Comparison of ENCODE assay signal across 8 mouse cellular contexts in the genomic region with DNA sequence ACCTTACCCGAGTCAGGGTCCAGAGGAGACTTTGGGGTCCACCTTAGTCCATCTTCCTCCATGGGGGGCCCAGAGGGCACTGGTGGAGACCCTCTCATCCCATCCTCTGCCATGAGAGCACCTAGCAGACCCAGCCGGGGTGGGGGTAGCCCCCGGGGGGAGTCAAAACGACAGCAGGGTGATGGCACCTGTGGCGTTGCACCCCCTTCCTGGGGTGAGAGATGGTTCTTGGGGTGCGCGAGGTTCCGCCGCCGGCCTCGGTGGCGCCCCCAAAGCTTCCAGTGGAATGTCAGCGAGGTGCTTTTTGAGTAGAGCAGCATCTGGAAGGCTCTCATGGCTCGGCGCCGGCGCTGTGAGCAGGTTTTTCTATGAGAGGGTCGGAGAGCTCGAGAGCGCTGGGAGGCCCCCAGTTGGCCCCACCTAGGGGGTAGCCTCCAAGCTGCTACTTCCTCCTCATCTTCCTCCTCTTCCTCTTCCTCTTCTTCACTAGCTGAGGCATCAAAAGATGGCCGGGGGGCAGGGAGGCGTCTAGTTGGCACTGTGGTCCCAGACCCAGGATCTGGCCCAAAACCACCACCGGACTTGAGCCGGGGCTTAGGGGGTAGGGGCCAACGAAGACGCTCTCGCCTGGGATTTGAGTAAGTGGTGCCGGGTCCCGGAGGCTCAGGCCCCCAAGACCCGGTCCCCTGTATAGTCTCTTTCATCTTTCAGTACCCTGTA. TPM values are rescaled to one million over a fixed set of nuclear protein-coding genes. Genes with fewer than 3 reads are reported as not detected.
DNase-seq lines count a peak whose midpoint lies in the region; ATAC-seq lines count a peak whose summit lies in the region.

No protein-coding gene starts in this region.

- ATAC-seq in kidney, embryonic 15.5 days (replicated peaks; ENCODE audit: low FRiP score) = no peak
- ATAC-seq in embryonic facial prominence, embryonic 11.5 days (replicated peaks; ENCODE audit: insufficient number of reproducible peaks, low FRiP score, low TSS enrichment, low read depth) = no peak
- no peak for ATAC-seq in hindbrain, embryonic 14.5 days (ENCODE audit: low FRiP score)
- no peak for ATAC-seq in midbrain, embryonic 13.5 days
- ATAC-seq in CD4-positive, CD25-positive, alpha-beta regulatory T cell, adult 4 months = no peak

- peak overlapping the region; percentile 89; the same call in 1 of the 2 replicates for H3K9ac ChIP-seq in kidney, embryonic 15.5 days
- no peak overlapping the region; the same call in 1 of the 2 replicates for H3K9ac ChIP-seq in embryonic facial prominence, embryonic 11.5 days (replicated peaks; ENCODE audit: low read length)
- peak overlapping the region; percentile 74; the same call in 1 of the 2 replicates for H3K9ac ChIP-seq in hindbrain, embryonic 14.5 days
- peak overlapping the region; percentile 86; the same call in 1 of the 2 replicates for H3K9ac ChIP-seq in midbrain, embryonic 13.5 days (replicated peaks)

- H3K4me1 ChIP-seq in kidney, embryonic 15.5 days = peaks cover 38% of the 10 kb centered on the region
- H3K4me1 ChIP-seq in embryonic facial prominence, embryonic 11.5 days (ENCODE audit: control insufficient read depth, insufficient read depth, low read length) = no peaks in the 10 kb centered on the region; the same call in 1 of the 2 replicates
- H3K4me1 ChIP-seq in hindbrain, embryonic 14.5 days (replicated peaks; ENCODE audit: control insufficient read depth, insufficient read depth, low read length) = peaks cover 25% of the 10 kb centered on the region
- H3K4me1 ChIP-seq in midbrain, embryonic 13.5 days (replicated peaks) = peaks cover 41% of the 10 kb centered on the region

- H3K4me3 ChIP-seq in kidney, embryonic 15.5 days (replicated peaks) = peak overlapping the region; percentile 88
- H3K4me3 ChIP-seq in embryonic facial prominence, embryonic 11.5 days (ENCODE audit: low read depth, low read length) = peak overlapping the region; percentile 75
- peak overlapping the region; percentile 73 for H3K4me3 ChIP-seq in hindbrain, embryonic 14.5 days (replicated peaks; ENCODE audit: low read length)
- peak overlapping the region; percentile 78 for H3K4me3 ChIP-seq in midbrain, embryonic 13.5 days (replicated peaks)

- 93% methylated on average over 30 of the region's 30 CpGs for WGBS in kidney, embryonic 15.5 days
- WGBS in embryonic facial prominence, embryonic 11.5 days = 94% methylated on average over 30 of the region's 30 CpGs
- WGBS in hindbrain, embryonic 14.5 days = 90% methylated on average over 30 of the region's 30 CpGs
- WGBS in midbrain, embryonic 13.5 days = 94% methylated on average over 30 of the region's 30 CpGs

- no peaks in the 10 kb centered on the region for H3K27me3 ChIP-seq in kidney, embryonic 15.5 days
- H3K27me3 ChIP-seq in embryonic facial prominence, embryonic 11.5 days (ENCODE audit: control insufficient read depth, insufficient read depth, low read length) = no peaks in the 10 kb centered on the region
- no peaks in the 10 kb centered on the region for H3K27me3 ChIP-seq in hindbrain, embryonic 14.5 days (ENCODE audit: control insufficient read depth, insufficient read depth, low read length)
- H3K27me3 ChIP-seq in midbrain, embryonic 13.5 days = peaks cover 5% of the 10 kb centered on the region; the same call in 1 of the 2 replicates

- H3K9me3 ChIP-seq in kidney, embryonic 15.5 days (replicated peaks) = no peaks in the 10 kb centered on the region
- H3K9me3 ChIP-seq in embryonic facial prominence, embryonic 11.5 days (replicated peaks; ENCODE audit: control insufficient read depth, low read length) = no peaks in the 10 kb centered on the region
- no peaks in the 10 kb centered on the region for H3K9me3 ChIP-seq in hindbrain, embryonic 14.5 days (ENCODE audit: control insufficient read depth, low read length)
- H3K9me3 ChIP-seq in midbrain, embryonic 13.5 days = no peaks in the 10 kb centered on the region

- DNase-seq in kidney, postnatal 36 days = no peak
- DNase-seq in embryonic facial prominence, embryonic 11.5 days (ENCODE audit: low spot score) = no peak
- DNase-seq in hindbrain, embryonic 14.5 days (ENCODE audit: low spot score) = no peak
- DNase-seq in retina, postnatal 1 day = no peak
- no peak for DNase-seq in urinary bladder, postnatal 4 days (ENCODE audit: low spot score in 2 of 2)

- peaks cover 51% of the 10 kb centered on the region for H3K36me3 ChIP-seq in kidney, embryonic 15.5 days
- peaks cover 7% of the 10 kb centered on the region for H3K36me3 ChIP-seq in embryonic facial prominence, embryonic 11.5 days (replicated peaks; ENCODE audit: control insufficient read depth, insufficient read depth, low read depth, low read length)
- peaks cover 46% of the 10 kb centered on the region for H3K36me3 ChIP-seq in hindbrain, embryonic 14.5 days (replicated peaks; ENCODE audit: control insufficient read depth, insufficient read depth)
- H3K36me3 ChIP-seq in midbrain, embryonic 13.5 days = peaks cover 44% of the 10 kb centered on the region

- peak overlapping the region; percentile 91 for H3K4me2 ChIP-seq in kidney, embryonic 15.5 days
- peak overlapping the region; percentile 56 for H3K4me2 ChIP-seq in embryonic facial prominence, embryonic 11.5 days (ENCODE audit: low read depth, low read length)
- H3K4me2 ChIP-seq in hindbrain, embryonic 14.5 days (replicated peaks) = peak overlapping the region; percentile 71
- peak overlapping the region; percentile 98 for H3K4me2 ChIP-seq in midbrain, embryonic 13.5 days (replicated peaks)

- H3K27ac ChIP-seq in kidney, embryonic 15.5 days = no peak overlapping the region
- H3K27ac ChIP-seq in embryonic facial prominence, embryonic 11.5 days (replicated peaks; ENCODE audit: low read depth, low read length) = no peak overlapping the region
- no peak overlapping the region for H3K27ac ChIP-seq in hindbrain, embryonic 14.5 days
- H3K27ac ChIP-seq in midbrain, embryonic 13.5 days = no peak overlapping the region

RNA-seq across cellular contexts. Expression of a gene that starts 1.6 kb away (rescaled TPM):
- polyA plus RNA-seq in kidney, embryonic 15.5 days (2015; fragmentation: Nextera tagmentation; extraction: Ambion mirVana) = 91.6 and 95.2 TPM in 2 replicates
- 106 and 108 TPM in 2 replicates for polyA plus RNA-seq in embryonic facial prominence, embryonic 11.5 days (2014; fragmentation: Nextera tagmentation; extraction: Ambion mirVana)
- 96.2 and 99.2 TPM in 2 replicates for polyA plus RNA-seq in hindbrain, embryonic 14.5 days (2014; fragmentation: Nextera tagmentation; extraction: Ambion mirVana)
- 101 and 103 TPM in 2 replicates for polyA plus RNA-seq in midbrain, embryonic 13.5 days (2015; fragmentation: Nextera tagmentation; extraction: Ambion mirVana)
- 10 to 100 TPM; 31.6 to 47.4 TPM for polyA plus RNA-seq in CD4-positive, CD25-positive, alpha-beta regulatory T cell, adult 4 months (2017; shearing (Covaris generic))

RNA-seq across cellular contexts. Expression of a gene that starts 5.3 kb away (rescaled TPM):
- 0.45 and 0.53 TPM in 2 replicates for polyA plus RNA-seq in kidney, embryonic 15.5 days (2015; fragmentation: Nextera tagmentation; extraction: Ambion mirVana)
- 0.24 and 0.42 TPM in 2 replicates for polyA plus RNA-seq in embryonic facial prominence, embryonic 11.5 days (2014; fragmentation: Nextera tagmentation; extraction: Ambion mirVana)
- polyA plus RNA-seq in hindbrain, embryonic 14.5 days (2014; fragmentation: Nextera tagmentation; extraction: Ambion mirVana) = 0.20 and 0.55 TPM in 2 replicates
- 0.36 TPM in 1 of 2 replicates, not detected in the other for polyA plus RNA-seq in midbrain, embryonic 13.5 days (2015; fragmentation: Nextera tagmentation; extraction: Ambion mirVana)
- polyA plus RNA-seq in CD4-positive, CD25-positive, alpha-beta regulatory T cell, adult 4 months (2017; shearing (Covaris generic)) = not detected

RNA-seq across cellular contexts. Expression of a gene that starts 8.1 kb away (rescaled TPM):
- 586 and 589 TPM in 2 replicates for polyA plus RNA-seq in kidney, embryonic 15.5 days (2015; fragmentation: Nextera tagmentation; extraction: Ambion mirVana)
- polyA plus RNA-seq in embryonic facial prominence, embryonic 11.5 days (2014; fragmentation: Nextera tagmentation; extraction: Ambion mirVana) = 959 and 1,000 TPM in 2 replicates
- 559 and 579 TPM in 2 replicates for polyA plus RNA-seq in hindbrain, embryonic 14.5 days (2014; fragmentation: Nextera tagmentation; extraction: Ambion mirVana)
- 581 and 595 TPM in 2 replicates for polyA plus RNA-seq in midbrain, embryonic 13.5 days (2015; fragmentation: Nextera tagmentation; extraction: Ambion mirVana)
- polyA plus RNA-seq in CD4-positive, CD25-positive, alpha-beta regulatory T cell, adult 4 months (2017; shearing (Covaris generic)) = 100 to 1,000 TPM; 166 to 236 TPM

RNA-seq across cellular contexts. Expression of a gene that starts 14.3 kb away (rescaled TPM):
- polyA plus RNA-seq in kidney, embryonic 15.5 days (2015; fragmentation: Nextera tagmentation; extraction: Ambion mirVana) = 10.0 and 14.1 TPM in 2 replicates
- 5.5 and 7.6 TPM in 2 replicates for polyA plus RNA-seq in embryonic facial prominence, embryonic 11.5 days (2014; fragmentation: Nextera tagmentation; extraction: Ambion mirVana)
- polyA plus RNA-seq in hindbrain, embryonic 14.5 days (2014; fragmentation: Nextera tagmentation; extraction: Ambion mirVana) = 8.0 and 10.3 TPM in 2 replicates
- polyA plus RNA-seq in midbrain, embryonic 13.5 days (2015; fragmentation: Nextera tagmentation; extraction: Ambion mirVana) = 6.1 and 7.3 TPM in 2 replicates
- polyA plus RNA-seq in CD4-positive, CD25-positive, alpha-beta regulatory T cell, adult 4 months (2017; shearing (Covaris generic)) = 1 to 10 TPM; 3.0 to 5.8 TPM

RNA-seq across cellular contexts. Expression of a gene that starts 15.4 kb away (rescaled TPM):
- 9.1 and 11.1 TPM in 2 replicates for polyA plus RNA-seq in kidney, embryonic 15.5 days (2015; fragmentation: Nextera tagmentation; extraction: Ambion mirVana)
- polyA plus RNA-seq in embryonic facial prominence, embryonic 11.5 days (2014; fragmentation: Nextera tagmentation; extraction: Ambion mirVana) = 3.6 and 4.3 TPM in 2 replicates
- 4.2 and 5.0 TPM in 2 replicates for polyA plus RNA-seq in hindbrain, embryonic 14.5 days (2014; fragmentation: Nextera tagmentation; extraction: Ambion mirVana)
- 0.98 and 1.2 TPM in 2 replicates for polyA plus RNA-seq in midbrain, embryonic 13.5 days (2015; fragmentation: Nextera tagmentation; extraction: Ambion mirVana)
- polyA plus RNA-seq in CD4-positive, CD25-positive, alpha-beta regulatory T cell, adult 4 months (2017; shearing (Covaris generic)) = under 1 TPM in 1 of 2 experiments, not detected in 1; 0.23 TPM
